Mouse (Mus musculus): ENCODE measurements around the gene Olfr681. TPM values are rescaled to one million over a fixed set of nuclear protein-coding genes. Genes with fewer than 3 reads are reported as not detected.
"Not testable (repeated sequence)": the region's sequence is repeated elsewhere in the genome, so short reads cannot be mapped to it uniquely, and the experiment has no call there.

The Olfr681 gene
- not detected in 2 replicates for polyA plus RNA-seq (2015; fragmentation: Nextera tagmentation; extraction: Ambion mirVana)

DNA sequence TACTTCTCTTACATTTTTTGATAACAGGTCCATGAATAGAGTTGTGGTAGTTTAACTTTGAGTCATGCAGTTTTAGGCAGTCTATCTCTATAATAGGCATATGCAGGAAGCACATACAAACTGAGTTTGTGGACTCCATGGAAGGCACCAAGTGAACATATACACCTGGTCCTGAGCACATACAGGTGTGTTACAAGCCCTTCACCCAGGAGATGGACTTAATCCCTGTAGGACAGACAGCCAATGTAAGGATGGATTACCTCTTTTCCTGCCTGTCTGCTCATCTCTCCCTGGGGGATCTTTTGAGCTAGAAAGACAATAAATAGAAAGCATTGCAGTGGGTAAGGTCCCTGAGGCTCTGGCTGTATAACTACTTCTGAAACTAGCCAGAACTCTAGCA lies at the start of gene Olfr681:
Gene Olfr681 (plus strand): TSS at position 301 of the 400 bp plus-strand sequence.
- ATAC-seq (ENCODE audit: low FRiP score, low read depth), result no peak
- Histone ChIP-seq H3K4me1 (no peaks in the 10 kb centered on the region), H3K36me3 (no peaks in the 10 kb centered on the region), H3K27me3 (no peaks in the 10 kb centered on the region), H3K9me3 (no peaks in the 10 kb centered on the region), H3K9ac (no peak within 1 kb of the TSS), H3K27ac (no peak within 1 kb of the TSS), H3K4me2 (replicated peaks) (no peak within 1 kb of the TSS), H3K4me3 (no peak within 1 kb of the TSS)

DNA sequence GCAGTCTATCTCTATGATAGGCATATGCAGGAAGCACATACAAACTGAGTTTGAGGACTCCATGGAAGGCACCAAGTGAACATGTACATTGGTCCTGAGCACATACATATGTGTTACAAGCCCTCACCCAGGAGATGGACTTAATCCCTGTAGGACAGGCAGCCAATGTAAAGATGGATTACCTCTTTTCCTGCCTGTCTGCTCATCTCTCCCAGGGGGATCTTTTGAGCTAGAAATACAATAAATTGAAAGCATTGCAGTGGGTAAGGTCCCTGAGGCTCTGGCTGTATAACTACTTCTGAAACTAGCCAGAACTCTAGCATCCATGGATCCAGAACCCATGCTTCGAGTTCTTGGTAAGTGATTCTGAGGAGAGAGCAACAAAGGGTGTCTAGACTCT lies 35.7 kb upstream of the Olfr681 start, which contains the start of gene Olfr679:
Gene Olfr679 (plus strand): TSS at position 301 of the 400 bp plus-strand sequence.
- no peak within 1 kb of the TSS for H3K4me2 ChIP-seq (replicated peaks)
- no peak within 1 kb of the TSS for H3K27ac ChIP-seq
- no peaks in the 10 kb centered on the region for H3K27me3 ChIP-seq
- H3K4me1 ChIP-seq, result no peaks in the 10 kb centered on the region
- no peak within 1 kb of the TSS for H3K4me3 ChIP-seq
- H3K36me3 ChIP-seq, result no peaks in the 10 kb centered on the region
- WGBS, result 57% methylated on average over 1 of the region's 1 CpGs
- no peak for ATAC-seq (ENCODE audit: low FRiP score, low read depth)
- no peaks in the 10 kb centered on the region for H3K9me3 ChIP-seq
- H3K9ac ChIP-seq, result no peak within 1 kb of the TSS

DNA sequence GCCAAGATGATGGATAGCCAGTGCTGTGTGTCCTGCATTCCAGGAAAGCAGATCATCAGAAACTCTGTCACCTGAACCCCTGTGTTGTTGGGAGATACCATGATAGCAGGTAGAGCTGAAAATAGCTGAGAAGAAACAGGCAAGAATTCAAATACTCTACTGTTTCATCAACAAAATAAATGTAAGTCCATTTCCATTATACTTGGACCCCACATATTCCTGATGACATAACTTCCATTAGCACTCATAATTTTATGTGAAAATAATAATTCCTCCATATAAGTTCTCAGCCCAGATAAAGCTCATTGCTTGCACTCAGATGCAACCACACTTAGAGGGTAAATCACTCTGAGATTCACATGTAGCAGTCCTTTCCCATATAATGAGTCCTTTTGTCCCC lies 23.9 kb upstream of the Olfr681 start, which contains the start of gene Olfr680-ps1:
Gene Olfr680-ps1 (minus strand): TSS at position 101 of the 400 bp plus-strand sequence.
- not testable (repeated sequence) for H3K27me3 ChIP-seq; ATAC-seq (ENCODE audit: low FRiP score, low read depth); H3K36me3 ChIP-seq; H3K27ac ChIP-seq; H3K4me3 ChIP-seq; H3K9me3 ChIP-seq; H3K9ac ChIP-seq; H3K4me1 ChIP-seq; H3K4me2 ChIP-seq (replicated peaks)

DNA sequence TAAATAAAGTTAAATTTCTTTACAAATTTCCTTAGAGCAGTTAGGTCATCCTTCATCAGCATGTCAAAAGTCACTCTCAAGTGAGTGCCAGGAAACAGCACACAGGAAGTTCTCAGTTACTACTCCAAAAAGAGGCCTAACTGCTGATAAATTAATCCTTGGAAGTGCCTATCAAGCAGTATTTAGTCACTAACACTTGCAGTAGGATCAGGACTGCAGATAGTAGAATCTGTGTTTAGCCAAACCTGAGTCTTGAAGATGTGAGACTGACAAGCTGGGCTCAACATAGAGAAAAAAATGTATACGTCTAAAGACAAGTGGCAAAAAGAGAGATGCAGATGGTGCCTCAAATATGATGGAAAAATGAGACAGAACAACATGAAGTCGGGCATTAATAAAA lies 24.6 kb downstream of the Olfr681 start:
- Histone ChIP-seq H3K4me1 (no peaks in the 10 kb centered on the region), H3K4me2 (replicated peaks) (no peak overlapping the region), H3K36me3 (no peaks in the 10 kb centered on the region), H3K4me3 (no peak overlapping the region), H3K27me3 (no peaks in the 10 kb centered on the region), H3K9ac (no peak overlapping the region), H3K9me3 (no peaks in the 10 kb centered on the region), H3K27ac (no peak overlapping the region)
- no peak for ATAC-seq (ENCODE audit: low FRiP score, low read depth)
- 75% methylated on average over 2 of the region's 2 CpGs for WGBS

DNA sequence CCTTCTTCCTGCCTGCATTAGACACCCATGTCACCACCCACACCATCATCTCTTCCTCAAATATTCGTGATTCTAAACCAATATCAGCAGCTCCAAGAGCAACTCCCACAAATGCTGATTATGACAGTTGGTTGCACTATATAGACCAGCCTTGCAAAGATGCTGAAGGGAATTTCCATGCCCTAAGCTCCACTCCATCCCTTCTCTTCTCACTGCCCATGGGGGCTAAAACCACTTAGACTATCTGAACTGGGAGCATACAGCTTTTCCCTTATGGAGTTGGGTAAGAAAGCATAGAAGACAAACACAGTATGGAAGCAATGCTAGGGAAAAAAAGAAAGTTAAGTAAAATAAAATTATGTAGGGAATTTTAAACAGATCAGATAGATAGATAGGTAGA lies 30.3 kb downstream of the Olfr681 start, which contains the start of gene Olfr683:
Gene Olfr683 (minus strand): TSS at position 101 of the 400 bp plus-strand sequence.
- Histone ChIP-seq H3K4me2 (replicated peaks) (no peak within 1 kb of the TSS), H3K27ac (no peak within 1 kb of the TSS), H3K4me3 (no peak within 1 kb of the TSS), H3K4me1 (no peaks in the 10 kb centered on the region), H3K36me3 (no peaks in the 10 kb centered on the region), H3K9me3 (0 out of 2 replicates have a peak, but pooled peaks cover 3% of the 10 kb centered on the region), H3K9ac (no peak within 1 kb of the TSS), H3K27me3 (no peaks in the 10 kb centered on the region)
- WGBS, result 52% methylated on average over 1 of the region's 1 CpGs
- no peak for ATAC-seq (ENCODE audit: low FRiP score, low read depth)

DNA sequence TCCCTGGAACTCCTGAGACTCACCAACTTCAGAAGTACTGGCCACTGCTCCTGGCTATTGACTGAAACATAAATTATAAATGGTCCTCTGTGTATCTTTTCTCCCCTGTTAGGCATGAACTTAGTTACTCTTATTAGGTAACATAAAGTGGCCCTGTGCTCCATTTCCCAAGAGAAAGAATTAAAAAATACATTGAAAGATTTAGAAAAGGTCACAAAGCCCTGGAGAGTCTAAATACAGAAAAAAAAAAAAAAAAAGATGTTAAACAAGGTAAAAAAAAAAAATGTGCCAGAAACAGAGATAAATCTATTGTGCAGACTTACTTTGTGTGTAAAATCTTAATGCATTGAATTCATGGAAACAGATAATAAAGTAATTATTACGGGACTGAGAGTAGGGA lies 46.9 kb downstream of the Olfr681 start, which contains the start of gene Olfr684:
Gene Olfr684 (minus strand): TSS at position 101 of the 400 bp plus-strand sequence.
- H3K27me3 ChIP-seq, result no peaks in the 10 kb centered on the region
- no peak within 1 kb of the TSS for H3K4me2 ChIP-seq (replicated peaks)
- ATAC-seq (ENCODE audit: low FRiP score, low read depth), result no peak
- 45% methylated on average over 1 of the region's 1 CpGs for WGBS
- no peak within 1 kb of the TSS for H3K27ac ChIP-seq
- no peaks in the 10 kb centered on the region for H3K4me1 ChIP-seq
- no peaks in the 10 kb centered on the region for H3K9me3 ChIP-seq
- H3K36me3 ChIP-seq, result no peaks in the 10 kb centered on the region
- no peak within 1 kb of the TSS for H3K4me3 ChIP-seq
- no peak within 1 kb of the TSS for H3K9ac ChIP-seq

DNA sequence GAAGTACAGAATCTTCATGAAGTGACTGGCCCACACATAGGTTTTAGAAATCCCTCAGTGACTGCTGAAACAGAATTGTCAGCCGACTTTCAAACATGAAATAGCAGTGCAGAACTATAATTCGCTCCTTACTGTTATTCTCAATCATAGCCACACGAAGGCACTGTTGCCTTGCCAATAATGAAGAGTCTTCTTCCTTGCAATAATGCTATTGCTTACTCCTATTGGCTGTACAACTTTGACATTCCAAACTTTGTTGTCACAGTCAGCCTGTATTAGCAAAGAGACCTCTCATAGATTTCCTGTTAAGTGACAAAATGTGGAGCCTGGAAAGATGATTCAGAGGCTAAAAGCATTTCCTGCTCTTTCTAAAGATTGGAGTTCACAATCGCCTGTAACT lies 54.1 kb downstream of the Olfr681 start:
- 55% methylated on average over 4 of the region's 4 CpGs for WGBS
- Histone ChIP-seq H3K27me3 (no peaks in the 10 kb centered on the region), H3K4me2 (replicated peaks) (no peak overlapping the region), H3K27ac (no peak overlapping the region), H3K4me1 (no peaks in the 10 kb centered on the region), H3K36me3 (no peaks in the 10 kb centered on the region), H3K4me3 (no peak overlapping the region), H3K9me3 (no peaks in the 10 kb centered on the region), H3K9ac (no peak overlapping the region)
- no peak for ATAC-seq (ENCODE audit: low FRiP score, low read depth)

Other genes with a start within 250 kb of the Olfr681 start
- gene Olfr665, start 238.8 kb upstream of the Olfr681 start, polyA plus RNA-seq (2015; fragmentation: Nextera tagmentation; extraction: Ambion mirVana), result not detected in 2 replicates
- gene Olfr666, start 220.9 kb upstream of the Olfr681 start, polyA plus RNA-seq (2015; fragmentation: Nextera tagmentation; extraction: Ambion mirVana), result not detected in 2 replicates
- not detected in 2 replicates for gene Olfr667, start 195.4 kb upstream of the Olfr681 start, polyA plus RNA-seq (2015; fragmentation: Nextera tagmentation; extraction: Ambion mirVana)
- gene Olfr668, start 188.8 kb upstream of the Olfr681 start, polyA plus RNA-seq (2015; fragmentation: Nextera tagmentation; extraction: Ambion mirVana), result not detected in 2 replicates
- gene Olfr669, start 182.6 kb upstream of the Olfr681 start, polyA plus RNA-seq (2015; fragmentation: Nextera tagmentation; extraction: Ambion mirVana), result not detected in 2 replicates
- gene Olfr670, start 154.2 kb upstream of the Olfr681 start, polyA plus RNA-seq (2015; fragmentation: Nextera tagmentation; extraction: Ambion mirVana), result not detected in 2 replicates
- gene Olfr671, start 137.7 kb upstream of the Olfr681 start, polyA plus RNA-seq (2015; fragmentation: Nextera tagmentation; extraction: Ambion mirVana), result not detected in 2 replicates
- gene Olfr672, start 114.8 kb upstream of the Olfr681 start, polyA plus RNA-seq (2015; fragmentation: Nextera tagmentation; extraction: Ambion mirVana), result not detected in 2 replicates
- gene Olfr675, start 88.4 kb upstream of the Olfr681 start, polyA plus RNA-seq (2015; fragmentation: Nextera tagmentation; extraction: Ambion mirVana), result not detected in 2 replicates
- gene Olfr676, start 84.1 kb upstream of the Olfr681 start, polyA plus RNA-seq (2015; fragmentation: Nextera tagmentation; extraction: Ambion mirVana), result not detected in 2 replicates
- not detected in 2 replicates for gene Olfr677, start 65.5 kb upstream of the Olfr681 start, polyA plus RNA-seq (2015; fragmentation: Nextera tagmentation; extraction: Ambion mirVana)
- not detected in 2 replicates for gene Olfr678, start 52.4 kb upstream of the Olfr681 start, polyA plus RNA-seq (2015; fragmentation: Nextera tagmentation; extraction: Ambion mirVana)
- gene Olfr679, start 35.6 kb upstream of the Olfr681 start, polyA plus RNA-seq (2015; fragmentation: Nextera tagmentation; extraction: Ambion mirVana), result not detected in 2 replicates
- not detected in 2 replicates for gene Olfr680-ps1, start 24.0 kb upstream of the Olfr681 start, polyA plus RNA-seq (2015; fragmentation: Nextera tagmentation; extraction: Ambion mirVana)
- not detected in 2 replicates for gene Olfr683, start 30.2 kb downstream of the Olfr681 start, polyA plus RNA-seq (2015; fragmentation: Nextera tagmentation; extraction: Ambion mirVana)
- not detected in 2 replicates for gene Olfr684, start 46.8 kb downstream of the Olfr681 start, polyA plus RNA-seq (2015; fragmentation: Nextera tagmentation; extraction: Ambion mirVana)
- not detected in 2 replicates for gene Olfr685, start 69.2 kb downstream of the Olfr681 start, polyA plus RNA-seq (2015; fragmentation: Nextera tagmentation; extraction: Ambion mirVana)
- gene Olfr686, start 90.6 kb downstream of the Olfr681 start, polyA plus RNA-seq (2015; fragmentation: Nextera tagmentation; extraction: Ambion mirVana), result not detected in 2 replicates
- not detected in 2 replicates for gene Olfr688, start 171.3 kb downstream of the Olfr681 start, polyA plus RNA-seq (2015; fragmentation: Nextera tagmentation; extraction: Ambion mirVana)
- not detected in 2 replicates for gene Olfr689, start 194.3 kb downstream of the Olfr681 start, polyA plus RNA-seq (2015; fragmentation: Nextera tagmentation; extraction: Ambion mirVana)
- not detected in 2 replicates for gene Olfr690, start 217.3 kb downstream of the Olfr681 start, polyA plus RNA-seq (2015; fragmentation: Nextera tagmentation; extraction: Ambion mirVana)
- gene Olfr691, start 225.4 kb downstream of the Olfr681 start, polyA plus RNA-seq (2015; fragmentation: Nextera tagmentation; extraction: Ambion mirVana), result not detected in 2 replicates